Mouse (Mus musculus) frontal cortex, postnatal 10 days (tissue): Measurements from ENCODE around the gene Dhrs4.

Experiments
- DNase-seq, 2 experiments: peaks; one replicate each; pipeline ENCODE4 v3.0.0; 2022; ENCODE audit warnings: low spot score in 2 of 2, mixed read lengths in 1 of 2

Dhrs4 gene

GRCm38 (mm10) chr14:55486836-55487235, 8.3 kb downstream of the Dhrs4 start:
- DNase-seq, result no peak

GRCm38 (mm10) chr14:55490361-55491201, 12.0 kb downstream of the Dhrs4 start, which contains the start of gene Carmil3:
Carmil3 (plus strand) TSS chr14:55490651.
- peak; percentile 83 to 87 for DNase-seq

- peak in 1 of 2 experiments; percentile 60 for DNase-seq
Observed at GRCm38 (mm10) chr14:55491291-55491833, 12.8 kb downstream of the Dhrs4 start.

GRCm38 (mm10) chr14:55492103-55492502, 13.5 kb downstream of the Dhrs4 start:
- DNase-seq, result no peak

DNA sequence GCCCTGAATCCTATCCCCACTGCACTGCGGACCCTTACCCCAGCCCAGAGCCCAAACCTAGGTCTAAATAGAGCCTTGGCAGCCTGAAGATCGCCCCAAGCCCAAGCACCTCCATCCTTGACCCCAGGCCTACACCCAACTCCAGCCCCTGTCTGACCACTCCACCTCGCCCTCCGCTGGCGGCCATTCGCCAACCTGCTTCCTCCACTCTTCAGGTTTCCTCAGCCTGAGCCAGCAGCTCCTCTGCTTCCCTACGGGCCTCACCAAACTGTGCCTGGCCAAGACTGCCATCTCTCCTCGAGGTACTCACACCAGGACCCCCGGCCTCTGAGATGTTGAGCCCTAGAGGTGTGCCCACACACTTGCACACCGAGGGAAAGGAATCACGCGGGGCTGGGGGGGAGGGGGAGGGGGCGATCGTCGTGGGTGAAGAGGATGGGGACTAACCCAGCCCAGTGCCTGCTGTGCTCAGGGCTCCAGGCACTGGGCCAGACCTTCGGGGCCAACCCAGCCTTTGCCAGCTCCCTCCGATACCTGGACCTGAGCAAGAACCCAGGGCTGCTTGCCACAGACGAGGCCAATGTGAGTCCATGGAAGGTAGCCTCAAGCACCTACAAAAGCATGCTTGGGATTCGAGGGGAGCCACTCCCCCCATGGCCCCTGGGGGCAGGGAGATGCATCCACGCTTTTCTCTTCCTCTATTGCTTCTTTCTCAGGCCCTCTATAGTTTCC, 17.1 kb downstream of the Dhrs4 start:
- no peak for DNase-seq

- no peak for DNase-seq
Observed at GRCm38 (mm10) chr14:55496761-55497448, 18.3 kb downstream of the Dhrs4 start.

DNA sequence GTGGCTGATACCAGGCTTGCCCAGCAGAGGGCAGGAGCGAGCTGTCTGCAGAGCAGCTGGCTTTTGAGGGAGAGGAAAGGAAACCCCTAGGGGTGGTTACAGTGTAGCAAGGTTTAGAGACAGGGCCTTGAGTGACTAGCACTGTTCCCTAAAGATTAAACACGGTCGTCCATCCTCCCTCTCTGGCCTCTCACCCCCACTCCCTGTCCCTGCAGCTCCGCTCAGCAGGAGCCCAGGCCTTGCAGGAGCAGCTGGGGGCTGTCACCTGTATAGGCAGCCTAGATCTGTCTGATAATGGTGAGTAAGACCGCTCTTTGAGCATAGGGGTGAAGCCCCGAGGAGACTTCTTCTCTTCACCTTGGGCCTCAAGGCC, 18.9 kb downstream of the Dhrs4 start:
- peak in 1 of 2 experiments; percentile 80 for DNase-seq

DNA sequence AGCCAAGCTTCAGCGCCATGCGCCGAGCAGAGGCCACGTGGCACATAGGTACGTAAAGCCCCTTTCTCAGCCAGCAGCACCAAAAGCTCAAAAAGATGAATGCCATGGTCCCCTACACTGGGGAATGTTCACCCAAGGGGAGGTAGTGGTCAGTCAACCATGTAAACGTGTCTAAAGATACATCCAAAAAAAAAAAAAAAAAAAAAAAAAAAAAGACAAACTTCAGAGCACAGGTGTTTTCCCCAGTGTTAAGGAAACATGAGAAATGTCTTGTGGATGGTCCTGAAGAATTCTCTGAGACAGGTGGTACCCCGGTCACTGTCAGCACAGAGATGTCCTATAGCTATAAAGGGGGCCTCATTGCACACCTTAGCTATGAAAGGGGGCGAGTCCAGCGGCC, 27.1 kb downstream of the Dhrs4 start:
- no peak for DNase-seq

DNA sequence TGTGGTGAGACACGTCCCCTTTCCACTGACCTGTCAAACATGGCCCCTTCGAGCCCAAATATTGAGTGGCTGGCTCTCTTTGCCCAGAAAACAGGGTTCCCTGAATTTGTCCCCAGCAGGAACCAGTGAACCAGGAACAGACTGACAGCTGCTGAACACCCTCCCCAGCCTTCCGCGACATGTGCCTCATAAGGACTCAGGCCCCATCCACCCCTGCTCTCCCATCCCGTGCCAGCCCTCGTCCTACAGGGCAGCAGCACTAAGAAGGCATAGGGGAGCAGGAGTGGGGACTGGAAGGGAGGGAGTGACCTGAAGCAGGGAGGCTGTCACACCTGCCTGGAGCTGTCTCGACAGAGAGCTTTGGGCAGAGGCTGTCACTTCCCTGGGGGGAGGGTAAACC, 29.2 kb downstream of the Dhrs4 start:
- DNase-seq, result no peak

GRCm38 (mm10) chr14:55509540-55509939, 31.0 kb downstream of the Dhrs4 start:
- DNase-seq, result no peak

- DNase-seq, result peak; percentile 57 to 76
Observed at GRCm38 (mm10) chr14:55510125-55510731, 31.7 kb downstream of the Dhrs4 start, which contains the start of gene Cpne6. Cpne6 (plus strand) TSS chr14:55510445.

- DNase-seq, result peak; percentile 57 to 79
Observed at GRCm38 (mm10) chr14:55511037-55511436, 32.5 kb downstream of the Dhrs4 start.

GRCm38 (mm10) chr14:55513927-55514326, 35.4 kb downstream of the Dhrs4 start:
- DNase-seq, result no peak

DNA sequence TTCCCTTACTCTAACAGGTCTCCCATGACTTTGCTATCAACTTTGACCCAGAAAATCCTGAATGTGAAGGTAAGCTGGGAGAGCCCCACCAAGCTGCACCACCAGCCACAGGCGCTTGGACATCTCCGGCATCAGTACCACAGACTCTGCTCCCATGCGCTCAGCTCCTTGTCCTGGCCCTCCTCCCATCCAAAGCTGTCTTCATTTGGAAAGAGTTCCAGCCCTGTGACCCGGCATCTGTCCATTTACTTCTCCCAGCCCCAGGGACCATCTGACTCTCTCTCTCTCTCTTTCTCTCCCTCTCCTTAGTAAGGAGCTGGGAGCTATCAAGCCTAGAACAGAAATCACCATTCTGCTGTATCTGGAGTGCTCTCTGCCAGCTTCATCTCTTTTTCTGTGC, 37.3 kb downstream of the Dhrs4 start:
- DNase-seq, result no peak

GRCm38 (mm10) chr14:55518897-55519296, 40.3 kb downstream of the Dhrs4 start:
- peak; percentile 43 to 64 for DNase-seq

DNA sequence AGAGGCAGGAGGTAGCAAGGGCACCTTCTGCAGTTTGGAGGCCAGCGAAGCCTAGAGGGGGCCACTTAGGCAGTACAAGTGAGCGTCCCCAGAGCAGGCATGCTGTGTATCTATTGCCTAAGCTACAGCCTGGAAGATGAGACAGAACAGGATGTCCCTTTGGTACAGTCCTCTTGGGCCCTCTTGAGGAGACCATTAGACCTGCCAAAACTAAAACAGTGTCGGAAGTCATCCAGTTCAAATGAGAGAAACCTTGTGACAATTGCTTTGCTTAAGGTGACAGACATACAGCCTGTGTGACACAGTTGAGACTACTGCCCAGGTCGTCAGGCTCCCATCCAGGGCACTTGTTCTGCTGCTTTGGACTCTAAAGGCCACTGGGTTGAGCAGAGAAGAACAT, 41.0 kb downstream of the Dhrs4 start:
- no peak for DNase-seq

DNA sequence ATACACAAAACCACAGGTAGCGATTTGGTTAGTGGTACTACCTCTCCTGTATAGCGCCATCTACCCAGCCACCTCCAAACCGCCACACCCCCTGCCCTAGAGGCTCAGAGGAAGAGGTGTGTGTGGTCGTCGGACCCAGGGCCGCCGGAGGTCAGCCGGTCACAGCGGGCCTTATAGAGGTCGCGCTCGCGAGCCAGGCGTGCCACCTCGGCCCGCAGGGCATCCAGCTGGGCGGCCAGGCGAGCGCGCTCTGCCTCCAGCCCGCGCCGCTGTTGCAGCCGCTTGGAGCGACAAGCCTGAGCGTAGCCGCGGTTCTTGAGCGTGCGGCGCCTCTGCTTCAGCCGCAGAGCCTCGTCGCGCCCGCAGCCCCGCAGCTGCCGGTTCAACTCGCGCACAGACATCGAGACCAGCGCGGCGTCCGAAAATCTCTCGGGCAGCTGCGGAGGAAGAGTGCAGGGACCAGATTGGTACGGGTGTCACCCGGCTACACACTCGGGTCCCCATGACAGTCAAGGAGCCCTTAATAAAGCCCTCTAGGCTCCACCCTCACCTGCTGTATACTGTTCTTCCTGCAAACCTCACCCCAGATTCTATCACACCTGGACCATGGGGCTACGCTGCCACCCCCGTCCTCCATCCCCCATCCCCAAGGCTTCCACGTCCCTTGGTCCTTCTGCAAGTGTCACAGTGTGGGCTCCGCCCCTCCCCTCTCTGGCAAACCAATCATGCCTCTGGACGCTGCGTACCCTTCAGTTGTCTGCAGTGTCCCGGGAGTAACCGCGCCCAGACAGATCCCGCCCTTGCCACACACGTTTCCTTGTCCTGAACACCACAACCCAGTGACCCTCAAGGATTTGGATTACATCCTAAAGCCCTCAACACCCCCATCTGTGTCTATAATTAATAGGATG, 42.1 kb downstream of the Dhrs4 start:
- DNase-seq, result no peak

DNA sequence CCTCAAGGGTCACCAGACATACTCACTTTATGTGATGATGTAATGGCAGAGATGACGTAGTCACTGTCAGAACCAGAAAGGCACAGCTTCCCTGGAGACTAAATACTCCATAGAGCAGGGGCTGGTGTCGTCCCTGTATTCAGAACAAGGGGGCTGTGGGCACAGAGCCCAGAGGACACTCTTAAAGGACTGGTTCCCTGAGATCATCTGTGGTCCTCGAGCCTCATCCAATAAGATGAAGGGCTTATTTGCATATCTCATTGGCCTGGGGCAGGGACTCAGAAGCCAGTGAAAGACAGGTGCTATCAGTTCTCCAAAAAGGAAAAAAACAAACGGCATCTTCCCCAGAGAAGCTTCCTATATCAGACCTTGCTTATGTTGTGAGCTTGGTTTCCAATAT, 45.5 kb downstream of the Dhrs4 start:
- DNase-seq, result no peak

DNA sequence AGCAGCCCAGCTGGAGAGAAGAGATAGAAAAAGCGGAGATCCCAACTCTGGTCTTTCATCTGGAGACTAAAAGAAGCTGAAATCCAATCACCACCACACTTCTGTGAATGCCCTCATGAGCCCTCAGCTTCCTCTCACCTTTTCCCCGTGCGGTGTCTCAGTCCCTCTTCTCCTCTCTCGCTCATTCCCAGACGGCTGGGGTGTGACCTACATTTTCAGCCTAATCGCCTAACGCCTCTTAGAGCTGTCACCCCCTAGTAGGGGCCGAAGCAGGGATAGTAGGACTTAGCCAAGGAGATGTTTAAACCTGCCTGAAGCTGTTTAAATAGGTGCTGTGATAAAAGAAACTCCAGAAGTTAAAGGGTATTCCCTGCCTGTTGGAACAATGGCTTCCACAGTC, 46.2 kb downstream of the Dhrs4 start, which contains the start of gene Nrl:
Gene Nrl, minus strand, starts transcription at position 197 of the 400 bp plus-strand sequence.
- DNase-seq, result no peak

DNA sequence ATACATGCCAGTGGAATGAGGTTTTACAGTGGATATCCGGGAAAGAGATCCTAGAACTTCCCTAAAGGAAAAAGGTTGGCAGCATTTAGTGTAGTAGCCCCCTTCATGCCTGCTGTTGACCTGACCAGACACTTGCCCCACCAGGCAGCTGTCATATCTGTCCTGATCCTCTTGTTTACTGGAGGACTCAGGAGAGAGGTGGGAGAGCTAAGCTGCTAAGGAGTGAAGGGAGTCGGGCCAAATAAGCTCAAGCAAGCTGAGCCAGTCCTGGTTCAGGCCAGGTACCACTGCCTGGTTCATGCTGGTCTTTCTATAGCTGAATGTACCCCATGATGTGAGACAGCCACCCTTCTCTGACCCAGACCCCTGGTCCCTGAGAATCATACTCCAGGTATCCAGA, 48.1 kb downstream of the Dhrs4 start:
- DNase-seq, result no peak
